Mouse (Mus musculus) E14TG2a.4 (cell line): ENCODE data around the gene Sgpp1.

Source experiments
- CTCF ChIP-seq: conservative IDR thresholded peaks from 2 replicates; pipeline ENCODE4 v1.5.1; 2014; ENCODE audit warnings: low read length
- NANOG ChIP-seq: IDR thresholded peaks from 2 replicates; pipeline ENCODE4 v1.6.1; 2014; ENCODE audit warnings: borderline replicate concordance, low read length, mixed read lengths
- POU5F1 ChIP-seq: IDR thresholded peaks from 2 replicates; pipeline ENCODE4 v1.6.1; 2014; ENCODE audit warnings: low read length, borderline replicate concordance

GRCm38 (mm10) chr12:75735246-75736200 lies at the start of gene Sgpp1:
- no peak for TF ChIP-seq CTCF
- TF ChIP-seq POU5F1, result no peak
- TF ChIP-seq NANOG, result no peak
